Mouse (Mus musculus) cerebellum, adult 11-12 months (tissue): Measurements from ENCODE around the gene H2afy2.

Source experiments
- DNase-seq: peaks from one replicate; pipeline ENCODE4 v3.0.0; 2022

H2afy2 gene

DNA sequence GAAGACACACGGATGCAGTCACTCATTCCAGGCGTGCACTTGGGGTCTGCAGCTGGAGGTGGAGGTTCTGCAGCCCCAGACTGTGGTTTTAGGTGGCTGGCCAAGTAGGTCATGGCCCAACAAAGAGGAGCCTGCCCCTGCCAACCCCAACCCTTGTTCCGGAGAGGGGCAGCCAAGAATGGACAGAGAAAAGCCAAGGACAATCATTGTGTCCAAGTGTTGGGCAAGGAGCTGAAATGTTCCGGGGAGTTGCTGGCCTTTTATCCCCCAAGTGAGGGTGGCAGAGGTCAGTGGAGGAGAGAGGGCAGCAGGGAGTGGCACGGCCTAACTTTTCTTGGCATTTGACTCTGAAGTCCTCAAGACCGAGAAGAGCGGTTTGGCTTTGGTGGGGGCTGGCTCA is 63.6 kb downstream of the H2afy2 start:
- DNase-seq, result no peak

DNA sequence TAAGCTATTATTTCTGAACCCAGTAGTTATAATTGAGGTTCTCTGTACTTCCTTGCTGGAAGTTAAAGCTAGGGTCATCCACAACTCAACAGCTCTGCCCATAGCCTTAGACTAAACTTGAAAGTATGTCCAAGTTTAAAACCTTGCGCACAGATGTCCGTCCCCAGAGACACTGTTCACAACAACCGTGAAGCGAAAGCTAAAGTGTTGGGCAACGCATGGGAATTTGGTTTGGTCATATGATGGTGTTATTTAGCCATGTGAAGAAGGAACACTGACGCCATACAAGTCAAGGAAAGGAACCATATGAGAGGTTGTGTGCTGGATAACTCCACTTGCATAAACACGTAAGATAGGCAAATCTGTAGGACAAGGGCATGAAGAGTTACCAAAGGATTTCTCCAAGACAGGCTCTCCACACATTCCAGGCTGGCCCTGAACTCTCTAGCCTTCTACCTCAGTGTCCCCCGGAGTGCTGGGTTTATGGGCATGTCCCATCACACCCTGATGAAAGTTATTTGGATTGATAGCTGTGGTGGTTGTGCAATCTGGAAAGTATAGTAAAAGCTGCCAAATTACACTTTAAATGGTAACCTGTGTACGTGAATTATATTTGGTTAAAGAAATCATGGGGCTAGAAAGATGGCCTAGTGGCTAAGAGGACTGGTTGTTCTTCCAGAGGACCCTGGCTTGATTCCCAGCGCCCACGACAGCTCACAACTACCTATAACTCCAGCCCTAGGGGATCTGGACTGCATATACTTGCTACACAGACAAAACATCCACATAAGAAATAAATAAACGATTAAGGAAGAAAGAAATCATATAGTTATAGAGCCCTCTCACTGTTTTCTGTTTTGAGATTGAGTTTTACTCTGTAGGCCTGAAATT is 66.3 kb downstream of the H2afy2 start:
- no peak for DNase-seq

DNA sequence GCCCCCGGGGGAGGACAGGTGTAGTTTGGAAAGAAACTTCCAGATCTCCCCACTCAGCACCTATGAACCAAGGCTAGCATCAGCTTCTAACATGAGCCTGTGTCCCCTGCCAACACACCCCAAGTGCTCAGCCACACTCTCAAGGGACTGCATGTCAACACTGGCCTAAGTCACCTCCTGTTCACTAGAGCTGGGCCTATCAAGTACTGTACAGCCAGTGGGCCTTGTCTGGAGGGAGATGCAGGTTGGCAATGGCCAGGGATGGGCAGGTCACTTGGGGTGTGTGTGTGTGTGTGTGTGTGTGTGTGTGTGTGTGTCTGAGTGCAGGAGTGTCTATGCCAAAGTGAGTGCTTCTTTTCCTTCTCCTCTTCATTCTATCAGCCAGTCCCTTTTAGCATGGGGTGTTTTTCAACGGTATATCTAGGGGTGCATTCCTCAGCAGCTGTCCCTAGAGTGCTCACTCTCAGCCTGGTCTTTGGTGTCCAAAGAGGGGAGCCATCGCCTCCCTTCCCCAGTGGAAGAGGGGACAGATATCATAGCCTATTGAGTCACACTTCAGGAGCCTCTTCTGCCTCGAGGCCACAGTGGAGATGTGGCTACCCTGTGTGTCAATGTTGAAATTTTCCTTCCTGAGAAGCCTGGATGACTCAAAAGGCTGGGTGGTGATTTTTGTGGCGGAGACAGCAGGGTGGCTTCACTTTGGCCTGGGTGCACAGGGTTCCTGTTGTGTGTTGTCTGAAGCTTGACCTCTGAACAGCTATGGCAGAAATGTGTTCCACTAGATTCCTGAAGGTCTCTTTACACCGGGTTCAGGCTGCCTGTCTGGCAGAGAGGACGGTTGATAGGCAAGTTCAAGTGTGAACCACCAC is 67.7 kb downstream of the H2afy2 start:
- no peak for DNase-seq

DNA sequence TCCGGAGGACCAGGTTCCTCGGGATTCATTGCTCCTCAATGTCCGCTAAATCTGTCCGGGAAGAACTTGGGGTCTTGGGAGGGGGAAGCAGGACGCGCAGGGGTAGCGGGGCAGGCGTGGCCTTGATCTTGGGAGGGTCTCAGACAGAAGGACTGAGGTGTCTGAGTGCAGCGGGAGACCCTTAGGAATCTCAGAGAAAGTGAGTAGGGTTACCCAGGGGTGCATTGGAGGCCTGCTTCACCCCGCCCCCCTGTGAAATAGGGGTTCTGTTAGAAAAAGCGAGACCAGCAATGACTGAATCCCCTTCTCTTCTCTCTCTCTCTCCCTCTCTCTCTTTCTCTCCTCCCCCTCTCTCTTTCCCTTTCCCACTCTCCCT is 68.5 kb downstream of the H2afy2 start:
- no peak for DNase-seq

DNA sequence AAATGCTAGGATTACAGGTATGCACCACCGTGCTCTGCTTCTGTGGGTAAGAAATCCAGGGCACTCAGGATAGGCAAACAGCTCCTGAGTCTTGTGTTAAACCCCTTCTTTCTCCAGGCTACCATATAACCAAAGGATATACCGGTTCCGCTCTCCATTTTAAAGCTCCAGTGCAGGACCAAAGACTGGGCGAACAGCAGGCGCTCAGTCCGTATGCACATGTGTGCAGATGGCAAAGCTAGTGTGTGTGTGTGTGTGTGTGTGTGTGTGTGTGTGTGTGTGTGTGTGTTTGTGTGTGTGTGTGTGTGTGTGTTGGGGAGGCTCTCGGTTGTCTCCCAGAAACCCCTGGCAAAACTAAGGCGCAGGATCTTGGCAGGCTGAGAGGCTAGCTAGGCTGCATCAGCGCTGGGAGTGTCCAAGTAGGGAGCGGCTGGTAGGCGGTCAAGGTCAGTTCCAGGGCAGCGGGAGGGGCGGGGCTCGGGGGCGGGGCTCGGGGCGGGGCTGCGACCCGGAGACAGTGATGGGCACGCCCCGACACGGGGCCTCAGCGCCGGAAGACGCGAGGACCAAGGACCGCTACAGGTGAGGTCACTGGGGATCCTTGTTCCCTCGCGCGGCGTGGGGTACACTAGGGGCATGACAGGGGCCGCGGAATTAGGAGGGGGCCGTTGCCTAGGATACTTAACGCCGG is 69.0 kb downstream of the H2afy2 start, which contains the start of gene Aifm2:
TSS of gene Aifm2 (plus strand) at position 493 of the 691 bp plus-strand sequence.
- peak; percentile 49 for DNase-seq

DNA sequence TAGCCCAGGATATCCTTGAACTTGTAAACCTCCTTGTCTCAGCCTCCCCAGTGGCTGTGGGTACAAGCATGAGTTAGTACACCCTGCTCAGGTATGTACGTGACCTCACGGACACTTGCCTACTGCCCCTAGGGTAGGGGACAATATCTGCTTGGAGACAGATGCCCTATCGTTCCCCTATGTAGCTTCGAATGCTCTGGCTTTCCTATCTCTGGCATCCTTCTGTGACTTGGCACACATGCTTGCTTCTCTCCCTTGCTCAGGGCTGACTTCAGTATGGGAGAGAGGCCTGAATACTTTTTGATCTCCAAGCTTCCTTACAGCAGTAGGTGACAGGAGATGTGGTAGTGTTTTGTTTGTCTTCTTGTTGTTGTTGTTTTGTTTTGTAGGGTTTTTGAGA is 69.8 kb downstream of the H2afy2 start:
- no peak for DNase-seq

DNA sequence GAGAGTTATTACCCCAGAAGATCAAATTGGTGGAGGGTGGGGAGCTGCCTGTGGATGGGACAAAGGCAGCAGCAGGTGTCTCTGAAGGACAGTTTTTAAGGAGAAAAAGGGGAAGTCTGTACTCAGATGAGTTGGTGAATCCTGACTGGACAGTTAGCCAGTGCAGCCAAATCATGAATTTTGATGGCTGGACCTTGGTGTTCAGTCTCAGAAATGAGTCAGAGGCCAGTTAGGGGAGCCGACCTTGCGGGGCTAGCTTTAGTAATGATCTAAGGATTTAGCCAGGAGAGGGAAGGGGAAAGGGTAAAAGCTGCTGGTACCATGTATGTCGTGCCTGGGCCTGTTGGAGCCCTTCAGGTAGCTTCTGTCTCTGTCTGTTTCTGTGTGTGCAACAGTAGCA is 70.3 kb downstream of the H2afy2 start:
- no peak for DNase-seq

DNA sequence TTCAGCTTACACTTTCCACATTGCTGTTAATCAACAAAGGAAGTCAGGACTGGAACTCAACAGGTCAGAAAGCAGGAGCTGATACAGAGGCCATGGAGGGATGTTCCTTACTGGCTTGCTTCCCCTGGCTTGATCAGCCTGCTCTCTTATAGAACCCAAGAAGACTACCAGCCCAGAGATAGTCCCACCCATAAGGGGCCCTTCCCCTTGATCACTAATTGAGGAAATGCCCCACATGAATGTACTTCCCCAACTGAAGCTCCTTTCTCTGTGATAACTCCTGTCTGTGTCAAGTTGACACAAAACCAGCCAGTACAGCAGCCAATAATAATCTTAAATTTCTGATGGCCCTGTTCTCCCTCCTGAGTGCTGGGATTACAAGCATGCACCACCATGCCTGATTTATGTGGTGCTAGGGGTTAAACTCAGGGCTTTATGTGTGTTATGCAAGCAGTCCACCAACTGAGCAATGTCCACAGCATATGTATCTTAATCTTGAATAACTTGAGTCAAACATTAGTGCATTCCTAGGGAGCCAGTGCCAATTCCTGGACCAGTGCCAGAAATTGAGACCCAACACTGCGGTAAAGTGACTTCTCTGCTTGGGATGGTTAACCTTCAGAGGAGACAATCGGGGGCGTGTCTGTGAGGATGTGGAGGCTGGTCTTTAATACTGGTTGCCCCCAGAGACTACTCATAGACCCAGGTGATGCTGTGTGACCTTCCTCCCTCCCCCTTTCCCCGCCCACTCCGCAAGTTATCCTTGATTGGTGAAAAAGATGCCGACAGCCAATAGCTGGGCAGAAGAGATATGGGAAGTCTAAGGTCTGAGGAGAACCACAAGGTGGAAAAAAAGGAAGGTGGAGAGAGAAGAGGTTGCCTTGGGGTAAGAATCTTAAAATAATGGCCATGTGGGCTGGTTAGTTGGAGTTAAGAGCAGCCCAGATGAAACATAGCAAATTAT is 77.3 kb downstream of the H2afy2 start:
- DNase-seq, result no peak

DNA sequence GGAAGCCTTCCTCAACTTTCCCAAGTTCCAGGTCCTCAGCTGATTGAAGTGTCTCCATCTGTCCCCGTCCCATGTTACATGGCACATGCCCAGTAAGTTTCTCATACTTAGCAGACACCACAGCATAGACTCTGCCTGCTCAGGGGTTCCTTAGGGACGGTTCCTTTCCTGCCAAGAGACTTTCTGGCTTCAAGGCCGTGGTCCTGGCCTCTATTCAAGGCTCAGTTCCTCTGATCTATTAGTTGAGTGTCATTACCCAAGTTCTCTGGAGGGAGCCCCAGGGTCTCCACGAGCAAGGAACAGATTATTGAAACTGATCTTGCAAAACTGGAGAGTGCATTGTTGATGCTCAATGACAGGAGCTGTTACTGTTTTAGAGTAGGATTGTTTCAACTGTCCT is 79.3 kb downstream of the H2afy2 start:
- no peak for DNase-seq

DNA sequence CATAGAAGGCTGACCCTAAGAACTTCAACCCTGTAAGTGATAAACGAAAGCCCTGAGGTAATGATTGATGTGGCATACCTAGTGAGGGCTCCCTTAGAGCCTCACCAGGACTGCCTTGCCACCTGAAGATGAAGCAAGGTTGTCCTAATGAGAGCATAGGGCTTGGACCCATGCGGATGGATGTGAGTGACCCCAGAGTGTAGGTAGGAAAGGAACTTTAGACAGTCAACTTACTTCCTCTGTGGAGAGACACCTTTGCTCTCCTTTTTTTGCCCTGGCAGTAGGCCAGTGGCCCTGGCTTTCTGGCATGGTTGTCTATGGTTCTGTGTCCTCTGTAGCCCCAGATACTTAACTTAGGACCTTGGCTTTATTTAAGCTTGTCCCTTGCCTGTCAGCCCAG is 86.9 kb downstream of the H2afy2 start:
- peak; percentile 36 for DNase-seq

DNA sequence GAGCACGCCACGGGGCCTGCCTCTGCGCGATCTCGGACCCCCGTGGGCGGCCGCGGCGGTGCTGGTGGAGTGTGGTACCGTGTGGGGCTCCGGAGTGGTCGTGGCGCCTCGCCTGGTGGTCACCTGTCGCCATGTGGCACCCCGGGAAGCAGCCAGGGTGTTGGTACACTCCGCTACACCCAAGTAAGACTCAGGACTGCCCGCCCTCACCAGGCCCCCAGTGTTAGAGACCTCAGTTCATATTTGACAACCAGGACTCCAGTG is 87.5 kb downstream of the H2afy2 start:
- peak; percentile 41 for DNase-seq

DNA sequence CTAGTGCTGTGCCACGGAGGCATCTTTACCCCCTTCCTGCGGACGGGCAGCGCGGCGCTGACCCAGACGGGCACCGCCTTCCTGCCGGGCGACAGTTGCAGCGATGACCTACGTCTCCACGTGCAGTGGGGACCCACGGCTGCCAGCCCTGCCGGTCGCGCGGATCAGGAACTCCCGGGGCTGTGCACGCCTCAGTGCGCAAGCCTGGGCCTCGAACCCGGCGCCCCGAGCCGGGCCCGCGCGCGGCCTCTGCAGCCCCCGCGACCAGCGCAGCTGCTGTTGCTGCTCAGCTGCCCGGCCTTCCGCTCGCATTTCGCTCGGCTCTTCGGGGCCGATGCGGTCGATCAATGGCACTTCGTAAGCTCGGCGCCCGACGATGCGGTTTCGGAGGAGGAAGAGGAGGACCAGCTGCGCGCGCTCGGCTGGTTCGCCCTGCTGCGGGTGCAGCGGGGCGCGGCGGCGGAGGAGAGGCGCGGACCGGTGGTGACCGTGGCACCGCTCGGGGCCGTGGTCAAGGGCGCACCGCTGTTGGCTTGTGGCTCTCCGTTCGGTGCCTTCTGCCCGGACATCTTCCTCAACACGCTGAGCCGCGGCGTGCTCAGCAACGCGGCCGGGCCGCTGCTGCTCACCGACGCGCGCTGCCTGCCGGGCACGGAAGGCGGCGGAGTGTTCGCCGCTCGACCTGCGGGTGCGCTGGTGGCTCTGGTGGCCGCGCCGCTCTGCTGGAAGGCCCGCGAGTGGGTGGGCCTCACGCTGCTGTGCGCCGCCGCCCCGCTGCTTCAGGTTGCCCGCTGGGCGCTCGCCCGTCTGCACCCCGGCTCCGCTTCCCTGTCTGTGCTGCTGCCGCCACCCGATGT is 88.0 kb downstream of the H2afy2 start:
- DNase-seq, result no peak

DNA sequence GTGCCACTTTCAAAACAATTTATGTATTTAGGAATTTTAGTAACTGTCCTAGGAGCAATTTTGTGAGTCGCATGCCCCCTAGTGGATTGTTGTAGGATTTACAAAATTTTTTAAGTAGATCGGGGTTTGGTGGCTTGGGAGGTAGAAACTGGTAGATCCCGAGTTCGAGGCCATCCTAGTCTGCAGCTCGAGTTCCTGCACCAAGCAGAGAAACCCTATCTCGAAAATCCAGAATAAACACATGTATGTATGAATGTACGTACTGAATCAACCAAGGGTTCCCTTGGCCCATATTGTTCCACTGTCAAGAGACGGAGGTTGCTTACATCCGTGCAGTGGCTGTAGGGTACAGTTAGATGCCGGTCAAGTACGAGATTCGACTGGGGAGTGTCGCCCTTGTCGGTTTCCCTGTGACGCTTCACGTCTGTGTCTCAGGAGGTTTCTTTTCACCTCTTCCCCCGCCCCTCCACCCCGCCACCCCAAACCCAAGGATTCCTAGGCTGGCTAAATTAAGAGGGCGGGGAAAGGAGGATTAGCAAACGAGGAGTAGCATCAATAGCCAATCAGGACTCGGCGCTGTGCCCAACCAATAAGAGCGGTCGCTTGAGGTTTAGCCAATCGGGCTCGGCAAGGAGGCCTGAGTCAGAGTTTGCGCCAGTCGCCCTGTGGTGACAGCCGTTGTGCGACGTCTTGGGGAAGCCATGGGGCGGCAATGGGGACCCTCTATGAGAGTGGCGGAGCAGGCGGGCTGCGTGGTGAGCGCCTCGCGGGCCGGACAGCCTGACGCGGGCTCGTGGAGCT is 88.9 kb downstream of the H2afy2 start, which contains the start of gene Tysnd1:
TSS of gene Tysnd1 (plus strand) at position 645 of the 801 bp plus-strand sequence.
- DNase-seq, result peak; percentile 97

DNA sequence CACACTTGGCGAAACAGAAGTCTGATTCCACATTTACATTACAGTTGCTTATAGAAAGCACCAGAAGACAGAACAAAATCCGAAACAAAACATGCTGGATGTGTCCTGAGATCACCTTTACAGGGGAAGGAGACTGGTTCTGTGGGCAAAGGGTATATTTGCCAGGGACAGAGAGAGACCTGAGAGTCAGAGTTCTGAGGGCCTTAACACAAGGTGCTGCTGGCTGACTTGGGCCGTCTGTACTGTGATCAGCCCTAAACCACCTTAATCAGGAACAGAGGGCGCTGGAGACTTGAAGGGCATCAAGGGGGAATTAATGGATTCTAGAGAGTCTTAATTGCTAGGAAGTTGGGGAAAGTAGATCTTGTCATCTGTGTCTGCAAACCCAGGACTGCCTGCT is 90.4 kb downstream of the H2afy2 start:
- DNase-seq, result no peak

DNA sequence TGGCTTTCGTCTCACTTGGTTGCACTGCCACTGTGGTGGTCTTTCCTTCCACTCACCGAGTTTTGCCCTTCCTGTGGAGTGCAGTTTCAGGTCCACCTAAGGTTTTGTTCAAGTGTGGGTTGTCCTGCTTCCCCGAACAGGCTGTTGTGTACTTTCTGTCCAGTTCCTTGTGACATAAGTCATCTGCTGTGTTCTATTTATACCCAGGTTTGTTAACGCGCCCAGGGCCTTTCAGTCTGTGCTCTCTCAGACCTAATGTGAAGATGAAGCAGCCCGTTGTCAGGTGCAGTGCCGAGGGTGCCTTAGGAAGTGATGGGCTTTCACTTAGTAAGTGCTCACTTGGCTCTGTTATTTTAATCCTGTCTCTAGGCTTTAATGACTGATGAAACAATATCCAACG is 94.5 kb downstream of the H2afy2 start:
- no peak for DNase-seq
